Mouse (Mus musculus): ENCODE measurements around the gene Ptprh.

Ptprh gene

GRCm38 (mm10) chr7:4603873-4604272 is at the start of gene Ptprh:
Gene Ptprh, minus strand, starts transcription at chr7:4604041.
- DNase-seq (ENCODE audit: low read depth): no peak

- DNase-seq (ENCODE audit: low read depth): no peak
Measured at GRCm38 (mm10) chr7:4653351-4653750, 49.5 kb upstream of the Ptprh start.

- DNase-seq (ENCODE audit: low read depth): no peak
Measured at GRCm38 (mm10) chr7:4652726-4653125, 48.9 kb upstream of the Ptprh start.

- DNase-seq (ENCODE audit: low read depth): no peak
Measured at GRCm38 (mm10) chr7:4651581-4651980, 47.7 kb upstream of the Ptprh start.

- DNase-seq (ENCODE audit: low read depth): no peak
Measured at GRCm38 (mm10) chr7:4647992-4648391, 44.2 kb upstream of the Ptprh start.

GRCm38 (mm10) chr7:4647291-4647690 is 43.5 kb upstream of the Ptprh start:
- DNase-seq (ENCODE audit: low read depth): no peak

GRCm38 (mm10) chr7:4646806-4647205 is 43.0 kb upstream of the Ptprh start:
- no peak for DNase-seq (ENCODE audit: low read depth)

GRCm38 (mm10) chr7:4643225-4643624 is 39.4 kb upstream of the Ptprh start:
- DNase-seq (ENCODE audit: low read depth): no peak

- no peak for DNase-seq (ENCODE audit: low read depth)
Measured at GRCm38 (mm10) chr7:4641956-4642355, 38.1 kb upstream of the Ptprh start.

- DNase-seq (ENCODE audit: low read depth): no peak
Measured at GRCm38 (mm10) chr7:4641155-4641554, 37.3 kb upstream of the Ptprh start.

GRCm38 (mm10) chr7:4636179-4636578 is 32.3 kb upstream of the Ptprh start:
- DNase-seq (ENCODE audit: low read depth): no peak

- DNase-seq (ENCODE audit: low read depth): no peak
Measured at GRCm38 (mm10) chr7:4631031-4631430, 27.2 kb upstream of the Ptprh start, which contains the start of gene Tmem86b. Gene Tmem86b, minus strand, starts transcription at chr7:4631422.

- no peak for DNase-seq (ENCODE audit: low read depth)
Measured at GRCm38 (mm10) chr7:4630198-4630597, 26.4 kb upstream of the Ptprh start.

- no peak for DNase-seq (ENCODE audit: low read depth)
Measured at GRCm38 (mm10) chr7:4629586-4629985, 25.7 kb upstream of the Ptprh start.

- DNase-seq (ENCODE audit: low read depth): no peak
Measured at GRCm38 (mm10) chr7:4625928-4626327, 22.1 kb upstream of the Ptprh start.

- no peak for DNase-seq (ENCODE audit: low read depth)
Measured at GRCm38 (mm10) chr7:4624343-4624742, 20.5 kb upstream of the Ptprh start.

- no peak for DNase-seq (ENCODE audit: low read depth)
Measured at GRCm38 (mm10) chr7:4623544-4624189, 19.8 kb upstream of the Ptprh start.

GRCm38 (mm10) chr7:4619979-4620378 is 16.1 kb upstream of the Ptprh start:
- no peak for DNase-seq (ENCODE audit: low read depth)

- no peak for DNase-seq (ENCODE audit: low read depth)
Measured at GRCm38 (mm10) chr7:4613740-4614403, 10.0 kb upstream of the Ptprh start.

- DNase-seq (ENCODE audit: low read depth): no peak
Measured at GRCm38 (mm10) chr7:4612956-4613355, 9.1 kb upstream of the Ptprh start.

GRCm38 (mm10) chr7:4612386-4612785 is 8.5 kb upstream of the Ptprh start:
- DNase-seq (ENCODE audit: low read depth): no peak

- DNase-seq (ENCODE audit: low read depth): no peak
Measured at GRCm38 (mm10) chr7:4611921-4612341, 8.1 kb upstream of the Ptprh start.

GRCm38 (mm10) chr7:4611511-4611910 is 7.7 kb upstream of the Ptprh start:
- no peak for DNase-seq (ENCODE audit: low read depth)

- no peak for DNase-seq (ENCODE audit: low read depth)
Measured at GRCm38 (mm10) chr7:4608002-4608401, 4.2 kb upstream of the Ptprh start.

Data from fibroblast of lung, adult 2 months (primary cell).